Mouse (Mus musculus) midbrain, postnatal 0 days (tissue): ENCODE measurements around the gene Pkm. TPM values are rescaled to one million over a fixed set of nuclear protein-coding genes. Genes with fewer than 3 reads are reported as not detected.

Experiments
- ATAC-seq: fragments of 200-750 bp; cut with Nextera tagmentation; 2 replicates; pipeline ENCODE4 v1.8.0; 2017; ENCODE audit warnings: moderate number of reproducible peaks, mild to moderate bottlenecking, moderate TSS enrichment, moderate library complexity; ENCODE audit not compliant: low FRiP score
- DNase-seq: peaks from one replicate; pipeline ENCODE4 v3.0.0-alpha.2; 2015; ENCODE audit warnings: low spot score
- H3K27ac ChIP-seq: fragments of 300-500 bp; sonication (generic); 2 replicates; pipeline ENCODE4 v1.5.1; 2014; ENCODE audit warnings: low read depth, mild to moderate bottlenecking, low read length, mixed read lengths
- H3K27me3 ChIP-seq: fragments of 300-500 bp; sonication (generic); 2 replicates; pipeline ENCODE4 v1.6.1; 2014; ENCODE audit warnings: low read length, control low read depth, mixed read lengths; ENCODE audit not compliant: insufficient read depth
- H3K36me3 ChIP-seq: fragments of 300-500 bp; sonication (generic); 2 replicates; pipeline ENCODE4 v1.6.1; 2014; ENCODE audit warnings: low read length, control low read depth, mixed read lengths; ENCODE audit not compliant: insufficient read depth
- H3K4me1 ChIP-seq: fragments of 300-500 bp; sonication (generic); 2 replicates; pipeline ENCODE4 v1.6.1; 2014; ENCODE audit warnings: mild to moderate bottlenecking, control low read depth, antibody characterized with exemption, low read length, mixed read lengths; ENCODE audit not compliant: insufficient read depth
- H3K4me2 ChIP-seq: fragments of 300-500 bp; sonication (generic); 2 replicates; pipeline ENCODE4 v1.6.1; 2014; ENCODE audit warnings: low read depth, mild to moderate bottlenecking, low read length, mixed read lengths; ENCODE audit not compliant: poor library complexity, severe bottlenecking
- H3K4me3 ChIP-seq: fragments of 300-500 bp; sonication (generic); 2 replicates; pipeline ENCODE4 v1.5.1; 2014; ENCODE audit warnings: low read depth, mild to moderate bottlenecking, low read length, moderate library complexity
- H3K9ac ChIP-seq: fragments of 300-500 bp; sonication (generic); replicated peaks from 2 replicates; pipeline ENCODE4 v1.6.1; 2014; ENCODE audit warnings: mild to moderate bottlenecking, low read length, moderate library complexity, mixed read lengths; ENCODE audit not compliant: poor library complexity, severe bottlenecking
- H3K9me3 ChIP-seq: fragments of 300-500 bp; sonication (generic); 2 replicates; pipeline ENCODE4 v1.6.1; 2016; ENCODE audit warnings: low read length, control low read depth
- CTCF ChIP-seq: IDR thresholded peaks from 2 replicates; pipeline ENCODE4 v1.5.1; 2016; ENCODE audit warnings: antibody characterized with exemption, mild to moderate bottlenecking
- WGBS: fragments of 180-500 bp; shearing (Covaris S2); extraction: QIAGEN DNeasy Blood & Tissue Kit; methylation state at CpG from one replicate; pipeline ENCODE4 v1.1.7; 2014; 5-methylcytosine and 5-hydroxymethylcytosine counted together
- polyA plus RNA-seq: library from polyadenylated mRNA; unstranded; fragments of >200 nt; fragmentation: Nextera tagmentation; extraction: Ambion mirVana; gene quantifications from 2 replicates; pipeline ENCODE4 v1.2.1, GENCODE M21; 2015
- total RNA-seq: library from RNA; depleted of rRNA; stranded (reverse); fragments of >200 nt; gene quantifications from 2 replicates; pipeline ENCODE4 v1.2.3, GENCODE M21; 2014

Gene Pkm
- total and polyA plus RNA-seq, 2 experiments from 2014 or later, result 739 to 780 TPM

GRCm38 (mm10) chr9:59703099-59703498, 46.9 kb downstream of the Pkm start:
- no peak for TF ChIP-seq CTCF
- no peaks in the 10 kb centered on the region for H3K27me3 ChIP-seq
- no peak overlapping the region for H3K9ac ChIP-seq
- H3K27ac ChIP-seq, result no peak overlapping the region
- no peak for DNase-seq
- ATAC-seq, result no peak
- H3K36me3 ChIP-seq, result no peaks in the 10 kb centered on the region
- WGBS, result 79% methylated on average over 6 of the region's 6 CpGs
- no peak overlapping the region for H3K4me3 ChIP-seq
- H3K4me2 ChIP-seq, result no peak overlapping the region
- H3K9me3 ChIP-seq, result no peaks in the 10 kb centered on the region
- H3K4me1 ChIP-seq, result no peaks in the 10 kb centered on the region

- no peak overlapping the region for H3K4me3 ChIP-seq
- H3K4me1 ChIP-seq, result no peaks in the 10 kb centered on the region
- no peaks in the 10 kb centered on the region for H3K9me3 ChIP-seq
- WGBS, result 64% methylated on average over 10 of the region's 10 CpGs
- no peaks in the 10 kb centered on the region for H3K36me3 ChIP-seq
- no peak for ATAC-seq
- no peak for TF ChIP-seq CTCF
- DNase-seq, result no peak
- no peak overlapping the region for H3K9ac ChIP-seq
- H3K4me2 ChIP-seq, result no peak overlapping the region
- no peaks in the 10 kb centered on the region for H3K27me3 ChIP-seq
- H3K27ac ChIP-seq, result no peak overlapping the region
Measured at GRCm38 (mm10) chr9:59706850-59707825, 51.0 kb downstream of the Pkm start.

- Histone ChIP-seq H3K9me3 (no peaks in the 10 kb centered on the region), H3K4me3 (no peak overlapping the region), H3K36me3 (no peaks in the 10 kb centered on the region), H3K9ac (no peak overlapping the region), H3K27me3 (no peaks in the 10 kb centered on the region), H3K27ac (no peak overlapping the region), H3K4me2 (no peak overlapping the region), H3K4me1 (no peaks in the 10 kb centered on the region)
- no peak for TF ChIP-seq CTCF
- WGBS, result 70% methylated on average over 3 of the region's 3 CpGs
- DNase-seq (no peak), ATAC-seq (no peak)
Measured at GRCm38 (mm10) chr9:59709225-59709624, 53.1 kb downstream of the Pkm start.

GRCm38 (mm10) chr9:59716275-59716898, 60.2 kb downstream of the Pkm start:
- H3K36me3 ChIP-seq, result 0 out of 2 replicates have a peak, but pooled peaks cover 4% of the 10 kb centered on the region
- no peaks in the 10 kb centered on the region for H3K27me3 ChIP-seq
- no peak for DNase-seq
- no peak overlapping the region for H3K9ac ChIP-seq
- TF ChIP-seq CTCF, result no peak
- no peaks in the 10 kb centered on the region for H3K4me1 ChIP-seq
- no peaks in the 10 kb centered on the region for H3K9me3 ChIP-seq
- H3K27ac ChIP-seq, result no peak overlapping the region
- 78% methylated on average over 7 of the region's 7 CpGs for WGBS
- no peak for ATAC-seq
- no peak overlapping the region for H3K4me3 ChIP-seq
- no peak overlapping the region for H3K4me2 ChIP-seq

GRCm38 (mm10) chr9:59718237-59718636, 62.1 kb downstream of the Pkm start:
- H3K9me3 ChIP-seq, result no peaks in the 10 kb centered on the region
- 76% methylated on average over 4 of the region's 4 CpGs for WGBS
- no peak overlapping the region for H3K4me3 ChIP-seq
- H3K27me3 ChIP-seq, result no peaks in the 10 kb centered on the region
- no peaks in the 10 kb centered on the region for H3K4me1 ChIP-seq
- H3K4me2 ChIP-seq, result no peak overlapping the region
- 0 out of 2 replicates have a peak, but pooled peaks cover 4% of the 10 kb centered on the region for H3K36me3 ChIP-seq
- H3K9ac ChIP-seq, result no peak overlapping the region
- H3K27ac ChIP-seq, result no peak overlapping the region
- ATAC-seq (no peak), DNase-seq (no peak)
- TF ChIP-seq CTCF, result no peak

GRCm38 (mm10) chr9:59721144-59721543, 65.0 kb downstream of the Pkm start:
- Histone ChIP-seq H3K4me3 (no peak overlapping the region), H3K4me1 (0 out of 2 replicates have a peak, but pooled peaks cover 3% of the 10 kb centered on the region), H3K27ac (no peak overlapping the region), H3K36me3 (0 out of 2 replicates have a peak, but pooled peaks cover under 1% of the 10 kb centered on the region), H3K9me3 (no peaks in the 10 kb centered on the region), H3K9ac (no peak overlapping the region), H3K4me2 (no peak overlapping the region), H3K27me3 (no peaks in the 10 kb centered on the region)
- WGBS, result 91% methylated on average over 5 of the region's 5 CpGs
- ATAC-seq, result no peak
- no peak for TF ChIP-seq CTCF
- no peak for DNase-seq
